Mouse (Mus musculus) liver, embryonic 13.5 days (tissue): ENCODE measurements at regions not wholly inside any gene's neighbourhood (a gene's known extent, or its start where the extent isn't known, plus 50 kb on each side); places are given as distances from the start of the nearest gene placed in this dataset.

Source experiments
- ATAC-seq: fragments of 200-750 bp; cut with Nextera tagmentation; 2 replicates; pipeline ENCODE4 v1.8.0; 2017; ENCODE audit warnings: low read depth, mild to moderate bottlenecking, moderate number of reproducible peaks, moderate library complexity
- DNase-seq: peaks from one replicate; pipeline ENCODE4 v3.0.0; 2022
- H3K27ac ChIP-seq: fragments of 300-500 bp; sonication (generic); 2 replicates; pipeline ENCODE4 v1.5.1; 2015; ENCODE audit warnings: moderate library complexity, mild to moderate bottlenecking, inconsistent platforms
- H3K27me3 ChIP-seq: fragments of 300-500 bp; sonication (generic); 2 replicates; pipeline ENCODE4 v1.6.1; 2015; ENCODE audit warnings: mild to moderate bottlenecking, inconsistent platforms
- H3K36me3 ChIP-seq: fragments of 300-500 bp; sonication (generic); 2 replicates; pipeline ENCODE4 v1.6.1; 2015; ENCODE audit warnings: mild to moderate bottlenecking, inconsistent platforms
- H3K4me1 ChIP-seq: fragments of 300-500 bp; sonication (generic); replicated peaks from 2 replicates; pipeline ENCODE4 v1.6.1; 2015; ENCODE audit warnings: inconsistent platforms
- H3K4me2 ChIP-seq: fragments of 300-500 bp; sonication (generic); 2 replicates; pipeline ENCODE4 v1.6.1; 2015; ENCODE audit warnings: inconsistent platforms, mild to moderate bottlenecking, moderate library complexity
- H3K4me3 ChIP-seq: fragments of 300-500 bp; sonication (generic); replicated peaks from 2 replicates; pipeline ENCODE4 v1.5.1; 2015; ENCODE audit warnings: mild to moderate bottlenecking, inconsistent platforms
- H3K9ac ChIP-seq: fragments of 300-500 bp; sonication (generic); 2 replicates; pipeline ENCODE4 v1.6.1; 2015; ENCODE audit warnings: mild to moderate bottlenecking, inconsistent platforms
- H3K9me3 ChIP-seq: fragments of 300-500 bp; sonication (generic); replicated peaks from 2 replicates; pipeline ENCODE4 v1.6.1; 2016; ENCODE audit warnings: inconsistent platforms
- WGBS: fragments of 180-500 bp; shearing (Covaris S2); methylation state at CpG from one replicate; pipeline ENCODE4 v1.1.7; 2015; ENCODE audit not compliant: insufficient replicate concordance; 5-methylcytosine and 5-hydroxymethylcytosine counted together

- no peak overlapping the region for H3K4me3 ChIP-seq
- no peaks in the 10 kb centered on the region for H3K27me3 ChIP-seq
- H3K9ac ChIP-seq: no peak overlapping the region
- no peak for DNase-seq
- H3K36me3 ChIP-seq: no peaks in the 10 kb centered on the region
- H3K4me2 ChIP-seq: no peak overlapping the region
- H3K9me3 ChIP-seq: no peaks in the 10 kb centered on the region
- ATAC-seq: no peak
- no peaks in the 10 kb centered on the region for H3K4me1 ChIP-seq
- H3K27ac ChIP-seq: no peak overlapping the region
- WGBS: 60% methylated on average over 1 of the region's 1 CpGs
These were observed 276.5 kb downstream of the Arl4a start for GRCm38 (mm10) chr12:39761326-39761725.

GRCm38 (mm10) chr12:39757975-39758374, 279.9 kb downstream of the Arl4a start:
- Histone ChIP-seq H3K9me3 (no peaks in the 10 kb centered on the region), H3K9ac (no peak overlapping the region), H3K27ac (no peak overlapping the region), H3K4me1 (no peaks in the 10 kb centered on the region), H3K4me2 (no peak overlapping the region), H3K27me3 (no peaks in the 10 kb centered on the region), H3K4me3 (no peak overlapping the region), H3K36me3 (no peaks in the 10 kb centered on the region)
- ATAC-seq: no peak
- DNase-seq: no peak

GRCm38 (mm10) chr12:39751850-39752249, 286.0 kb downstream of the Arl4a start:
- Histone ChIP-seq H3K4me1 (no peaks in the 10 kb centered on the region), H3K4me2 (no peak overlapping the region), H3K9ac (no peak overlapping the region), H3K4me3 (no peak overlapping the region), H3K36me3 (no peaks in the 10 kb centered on the region), H3K9me3 (no peaks in the 10 kb centered on the region), H3K27me3 (no peaks in the 10 kb centered on the region), H3K27ac (no peak overlapping the region)
- DNase-seq (no peak), ATAC-seq (no peak)
- WGBS: 72% methylated on average over 5 of the region's 5 CpGs

- no peaks in the 10 kb centered on the region for H3K36me3 ChIP-seq
- H3K9ac ChIP-seq: no peak overlapping the region
These were observed 295.4 kb downstream of the Arl4a start for GRCm38 (mm10) chr12:39742156-39743063.

GRCm38 (mm10) chr12:39741051-39741847, 296.6 kb downstream of the Arl4a start:
- Histone ChIP-seq H3K4me3 (no peak overlapping the region), H3K9me3 (no peaks in the 10 kb centered on the region), H3K9ac (no peak overlapping the region), H3K4me1 (no peaks in the 10 kb centered on the region), H3K36me3 (no peaks in the 10 kb centered on the region), H3K27me3 (no peaks in the 10 kb centered on the region), H3K4me2 (no peak overlapping the region), H3K27ac (no peak overlapping the region)
- WGBS: 42% methylated on average over 13 of the region's 13 CpGs
- ATAC-seq (no peak), DNase-seq (no peak)

More at GRCm38 (mm10) chr12:39742156-39743063, 295.4 kb downstream of the Arl4a start:
- Histone ChIP-seq H3K9me3 (no peaks in the 10 kb centered on the region), H3K4me1 (no peaks in the 10 kb centered on the region), H3K4me3 (no peak overlapping the region), H3K27me3 (no peaks in the 10 kb centered on the region), H3K4me2 (no peak overlapping the region), H3K27ac (no peak overlapping the region)
- no peak for ATAC-seq
- no peak for DNase-seq
- WGBS: 56% methylated on average over 11 of the region's 11 CpGs

- no peaks in the 10 kb centered on the region for H3K9me3 ChIP-seq
- no peaks in the 10 kb centered on the region for H3K36me3 ChIP-seq
- 50% methylated on average over 3 of the region's 3 CpGs for WGBS
- H3K4me3 ChIP-seq: no peak overlapping the region
- no peaks in the 10 kb centered on the region for H3K27me3 ChIP-seq
- no peak overlapping the region for H3K4me2 ChIP-seq
- H3K27ac ChIP-seq: no peak overlapping the region
- no peaks in the 10 kb centered on the region for H3K4me1 ChIP-seq
- ATAC-seq: no peak
- no peak overlapping the region for H3K9ac ChIP-seq
- DNase-seq: no peak
These were observed 300.9 kb downstream of the Arl4a start for GRCm38 (mm10) chr12:39736966-39737365.

- Histone ChIP-seq H3K9me3 (no peaks in the 10 kb centered on the region), H3K9ac (no peak overlapping the region), H3K4me2 (no peak overlapping the region), H3K4me1 (no peaks in the 10 kb centered on the region), H3K4me3 (no peak overlapping the region), H3K27me3 (no peaks in the 10 kb centered on the region), H3K27ac (no peak overlapping the region), H3K36me3 (no peaks in the 10 kb centered on the region)
- WGBS: 52% methylated on average over 9 of the region's 9 CpGs
- no peak for DNase-seq
- ATAC-seq: no peak
These were observed 301.5 kb downstream of the Arl4a start for GRCm38 (mm10) chr12:39736097-39736920.

GRCm38 (mm10) chr12:39734176-39734575, 303.6 kb downstream of the Arl4a start:
- WGBS: 49% methylated on average over 2 of the region's 2 CpGs
- H3K9me3 ChIP-seq: no peaks in the 10 kb centered on the region
- no peak overlapping the region for H3K27ac ChIP-seq
- no peaks in the 10 kb centered on the region for H3K36me3 ChIP-seq
- H3K9ac ChIP-seq: no peak overlapping the region
- ATAC-seq: no peak
- H3K4me2 ChIP-seq: no peak overlapping the region
- H3K4me3 ChIP-seq: no peak overlapping the region
- H3K27me3 ChIP-seq: no peaks in the 10 kb centered on the region
- DNase-seq: no peak
- H3K4me1 ChIP-seq: no peaks in the 10 kb centered on the region

GRCm38 (mm10) chr12:39731177-39731576, 306.6 kb downstream of the Arl4a start:
- WGBS: 68% methylated on average over 3 of the region's 3 CpGs
- ATAC-seq: no peak
- H3K4me1 ChIP-seq: no peaks in the 10 kb centered on the region
- H3K9me3 ChIP-seq: no peaks in the 10 kb centered on the region
- no peaks in the 10 kb centered on the region for H3K36me3 ChIP-seq
- no peak for DNase-seq
- no peak overlapping the region for H3K4me3 ChIP-seq
- H3K27me3 ChIP-seq: no peaks in the 10 kb centered on the region
- no peak overlapping the region for H3K9ac ChIP-seq
- no peak overlapping the region for H3K27ac ChIP-seq
- no peak overlapping the region for H3K4me2 ChIP-seq

GRCm38 (mm10) chr12:39729255-39729654, 308.6 kb downstream of the Arl4a start:
- 53% methylated on average over 2 of the region's 2 CpGs for WGBS

GRCm38 (mm10) chr12:39724172-39724571, 313.7 kb downstream of the Arl4a start:
- ATAC-seq: no peak

More at GRCm38 (mm10) chr12:39729255-39729654, 308.6 kb downstream of the Arl4a start:
- H3K4me1 ChIP-seq: no peaks in the 10 kb centered on the region
- no peak overlapping the region for H3K27ac ChIP-seq
- no peaks in the 10 kb centered on the region for H3K9me3 ChIP-seq
- DNase-seq (no peak), ATAC-seq (no peak)
- H3K4me2 ChIP-seq: no peak overlapping the region
- H3K4me3 ChIP-seq: no peak overlapping the region
- H3K27me3 ChIP-seq: no peaks in the 10 kb centered on the region
- H3K9ac ChIP-seq: no peak overlapping the region
- no peaks in the 10 kb centered on the region for H3K36me3 ChIP-seq

More at GRCm38 (mm10) chr12:39724172-39724571, 313.7 kb downstream of the Arl4a start:
- H3K27ac ChIP-seq: no peak overlapping the region
- H3K4me3 ChIP-seq: no peak overlapping the region
- no peaks in the 10 kb centered on the region for H3K36me3 ChIP-seq
- H3K9ac ChIP-seq: no peak overlapping the region
- no peaks in the 10 kb centered on the region for H3K27me3 ChIP-seq
- 71% methylated on average over 2 of the region's 2 CpGs for WGBS
- H3K4me1 ChIP-seq: no peaks in the 10 kb centered on the region
- H3K9me3 ChIP-seq: no peaks in the 10 kb centered on the region
- DNase-seq: no peak
- H3K4me2 ChIP-seq: no peak overlapping the region
